In genomic region chr3:157759856-157760255, GRCm38 (mm10) we compare ENCODE assay signal across 30 mouse cellular contexts.
"Had no signal": no experiment of that assay in that cellular context is flagged by ENCODE, and none has a peak within 500 bp of the region (broad histone marks: within the 10 kb centered on the region; RNA-seq: fewer than 3 reads in every experiment).

No protein-coding gene starts in this region.

- H3K9me3 ChIP-seq: limb, embryonic 10.5 days; limb, embryonic 12.5 days; limb, embryonic 13.5 days; limb, embryonic 15.5 days; liver, embryonic 12.5 days; liver, embryonic 13.5 days; liver, embryonic 15.5 days; midbrain, embryonic 10.5 days; midbrain, embryonic 12.5 days; midbrain, embryonic 13.5 days; midbrain, embryonic 15.5 days; neural tube, embryonic 12.5 days had no signal

- H3K27me3 ChIP-seq: limb, embryonic 12.5 days; limb, embryonic 13.5 days; limb, embryonic 15.5 days; liver, embryonic 12.5 days; liver, embryonic 13.5 days; liver, embryonic 15.5 days; megakaryocyte, embryonic 14.5 days; midbrain, embryonic 12.5 days; midbrain, embryonic 13.5 days; midbrain, embryonic 15.5 days; neural tube, embryonic 12.5 days had no signal

- H3K36me3 ChIP-seq: limb, embryonic 10.5 days; limb, embryonic 12.5 days; limb, embryonic 13.5 days; limb, embryonic 15.5 days; liver, embryonic 12.5 days; liver, embryonic 13.5 days; liver, embryonic 15.5 days; midbrain, embryonic 10.5 days; midbrain, embryonic 12.5 days; midbrain, embryonic 13.5 days; midbrain, embryonic 15.5 days; neural tube, embryonic 12.5 days had no signal

- H3K4me1 ChIP-seq: limb, embryonic 10.5 days; limb, embryonic 12.5 days; limb, embryonic 13.5 days; limb, embryonic 15.5 days; liver, embryonic 12.5 days; liver, embryonic 13.5 days; liver, embryonic 15.5 days; megakaryocyte, embryonic 14.5 days; midbrain, embryonic 10.5 days; midbrain, embryonic 12.5 days; midbrain, embryonic 15.5 days; neural tube, embryonic 12.5 days had no signal

- ATAC-seq: liver, embryonic 12.5 days; liver, postnatal 0 days; lung, postnatal 0 days; midbrain, embryonic 13.5 days; midbrain, embryonic 15.5 days; midbrain, embryonic 16.5 days had no signal

- DNase-seq: layer of hippocampus, postnatal 36 days; left cerebral cortex, postnatal 4 days; liver; liver, embryonic 13.5 days; liver, postnatal 0 days; lung, adult 18-20 months; lung, postnatal 10 days; lung, postnatal 36 days; lung, postnatal 4 days; midbrain, embryonic 14.5 days had no signal

- H3K4me3 ChIP-seq: left cerebral cortex, adult 2 months; limb, embryonic 10.5 days; limb, embryonic 12.5 days; limb, embryonic 13.5 days; limb, embryonic 15.5 days; liver, embryonic 12.5 days; liver, embryonic 13.5 days; liver, embryonic 15.5 days; megakaryocyte, embryonic 14.5 days; midbrain, embryonic 10.5 days; midbrain, embryonic 12.5 days; midbrain, embryonic 13.5 days; midbrain, embryonic 15.5 days; myocyte; neural tube, embryonic 12.5 days had no signal

- H3K9ac ChIP-seq: limb, embryonic 12.5 days; limb, embryonic 13.5 days; limb, embryonic 15.5 days; liver, embryonic 12.5 days; liver, embryonic 13.5 days; liver, embryonic 14.5 days; liver, embryonic 15.5 days; liver, postnatal 0 days; midbrain, embryonic 12.5 days; midbrain, embryonic 13.5 days; midbrain, embryonic 15.5 days; neural tube, embryonic 12.5 days had no signal

- H3K27ac ChIP-seq: left cerebral cortex, adult 2 months; limb, embryonic 10.5 days; limb, embryonic 12.5 days; limb, embryonic 13.5 days; limb, embryonic 15.5 days; liver, embryonic 12.5 days; liver, embryonic 13.5 days; liver, embryonic 14.5 days; liver, embryonic 15.5 days; macrophage; midbrain, embryonic 10.5 days; midbrain, embryonic 12.5 days; midbrain, embryonic 13.5 days; midbrain, embryonic 15.5 days; neural tube, embryonic 12.5 days had no signal

- H3K4me2 ChIP-seq: limb, embryonic 12.5 days; limb, embryonic 13.5 days; limb, embryonic 15.5 days; liver, embryonic 11.5 days; liver, embryonic 12.5 days; liver, embryonic 13.5 days; liver, embryonic 15.5 days; midbrain, embryonic 11.5 days; midbrain, embryonic 12.5 days; midbrain, embryonic 13.5 days; midbrain, embryonic 15.5 days; neural tube, embryonic 12.5 days had no signal
